Mouse (Mus musculus) retina, embryonic 14.5 days (tissue): ENCODE results near the gene Srsx.
"Not testable (repeated sequence)": the region's sequence is repeated elsewhere in the genome, so short reads cannot be mapped to it uniquely, and the experiment has no call there.

ENCODE experiments used
- DNase-seq: peaks from one replicate; pipeline ENCODE4 v3.0.0-alpha.2; 2015; ENCODE audit warnings: low spot score

The Srsx gene

GRCm38 (mm10) chrX:123222381-123222780 is at the start of gene Srsx:
Srsx (minus strand) TSS chrX:123222481.
- DNase-seq: not testable (repeated sequence)

- DNase-seq: not testable (repeated sequence)
Measured at GRCm38 (mm10) chrX:123246807-123247206, 24.5 kb upstream of the Srsx start, which contains the start of gene Gm17577. Gm17577 (minus strand) TSS chrX:123246907.
